Mouse (Mus musculus) Patski (cell line): ENCODE data around the gene Ggt6. TPM values are rescaled to one million over a fixed set of nuclear protein-coding genes. Genes with fewer than 3 reads are reported as not detected.
"Not testable (repeated sequence)": the region's sequence is repeated elsewhere in the genome, so short reads cannot be mapped to it uniquely, and the experiment has no call there.

ENCODE experiments used
- ATAC-seq: fragments of 100-300 bp; one replicate; pipeline ENCODE4 v1.8.0; 2021
- CTCF ChIA-PET: fragments of 350-600 bp; sonication (Branson Sonifier 250); formaldehyde crosslinking; loops from one replicate; lab custom pipeline; 2022; ENCODE audit warnings: inconsistent platforms; lab: Charles Lee
- POLR2A ChIA-PET: fragments of 350-600 bp; sonication (Branson Sonifier 250); formaldehyde crosslinking; loops from one replicate; lab custom pipeline; 2022; ENCODE audit warnings: antibody characterized with exemption, inconsistent platforms; lab: Charles Lee
- DNase-seq: peaks from one replicate; pipeline ENCODE4 v3.0.0-alpha.2; 2011; ENCODE audit warnings: low read depth, low spot score
- H3K27me3 ChIP-seq: fragments of 371-371 bp; one replicate; pipeline ENCODE4 v1.5.1; 2021
- CTCF ChIP-seq: fragments of 100-300 bp; IDR thresholded peaks from one replicate; pipeline ENCODE4 v1.5.1; 2021
- in situ Hi-C: fragments of 300-500 bp; cut with MboI; formaldehyde crosslinking; loops from 3 replicates; pipeline ENCODE4 v1.11.1; 2018; ENCODE audit warnings: low pct_unique_long_range_greater_than_20kb, mixed read lengths
- polyA plus RNA-seq: library from polyadenylated mRNA; unstranded; gene quantifications from one replicate; pipeline ENCODE4 v1.2.3, GENCODE M21; 2021

Gene Ggt6
- polyA plus RNA-seq, 1 experiment from 2014 or later: 0.23 TPM

GRCm38 (mm10) chr11:72420460-72421122 lies 14.7 kb upstream of the Ggt6 start:
- no peaks in the 10 kb centered on the region for H3K27me3 ChIP-seq
- CTCF ChIA-PET: no interaction called here
- ATAC-seq (no peak), DNase-seq (no peak)
- no peak for TF ChIP-seq CTCF
- in situ Hi-C loops: no loop called here
- POLR2A ChIA-PET: no interaction called here

GRCm38 (mm10) chr11:72421518-72422278 lies 13.6 kb upstream of the Ggt6 start:
- no peak for DNase-seq
- in situ Hi-C loops: no loop called here

GRCm38 (mm10) chr11:72423686-72424085 lies 11.6 kb upstream of the Ggt6 start:
- CTCF ChIA-PET: interaction anchor here (1.4 to 2.4 kb wide), 3 partner anchors 13 to 80 kb away, joined by 3 to 9 read pairs (median 4); partner anchors contain the start of gene Smtnl2
- in situ Hi-C loops: no loop called here
- peak; percentile 75 for ATAC-seq
- no peaks in the 10 kb centered on the region for H3K27me3 ChIP-seq
- DNase-seq: no peak
- POLR2A ChIA-PET: no interaction called here
- TF ChIP-seq CTCF: no peak

More at GRCm38 (mm10) chr11:72421518-72422278, 13.6 kb upstream of the Ggt6 start:
- H3K27me3 ChIP-seq: no peaks in the 10 kb centered on the region
- ChIA-PET POLR2A (interaction anchor here (0.8 kb wide), 1 partner anchor 9 kb away, joined by 3 read pairs; no protein-coding TSS in a partner anchor), CTCF (no interaction called here)
- TF ChIP-seq CTCF: no peak
- ATAC-seq: no peak

GRCm38 (mm10) chr11:72425201-72425600 lies 10.1 kb upstream of the Ggt6 start:
- in situ Hi-C loops: loop anchor here (5.0 kb wide), 2 partner anchors 68 to 203 kb away; no protein-coding TSS in a partner anchor
- DNase-seq: no peak
- ChIA-PET POLR2A (no interaction called here), CTCF (interaction anchor here (1.5 to 2.4 kb wide), 2 partner anchors 79 to 81 kb away, joined by 4 to 9 read pairs; no protein-coding TSS in a partner anchor)
- ATAC-seq: no peak
- no peak for TF ChIP-seq CTCF
- H3K27me3 ChIP-seq: no peaks in the 10 kb centered on the region

DNA sequence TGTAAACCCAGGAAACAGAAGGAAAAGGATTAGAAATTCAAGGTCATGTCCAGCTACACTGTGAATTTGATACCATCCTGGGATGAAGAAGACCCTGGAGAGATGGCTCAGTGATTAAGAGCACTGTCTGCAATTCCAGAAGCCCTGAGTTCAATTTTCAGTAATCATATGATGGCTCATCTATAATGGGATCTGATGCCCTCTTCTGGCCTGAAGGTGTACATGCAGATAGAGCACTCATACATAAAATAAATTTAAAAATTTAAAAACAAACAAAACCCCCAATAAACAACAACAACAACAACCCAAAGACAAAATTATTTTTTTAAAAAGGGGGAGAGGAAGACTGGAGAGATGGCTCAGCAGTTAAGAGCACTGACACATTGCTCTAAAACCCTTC lies 8.4 kb upstream of the Ggt6 start:
- in situ Hi-C loops: loop anchor here (5.0 kb wide), 2 partner anchors 70 to 205 kb away; no protein-coding TSS in a partner anchor
- H3K27me3 ChIP-seq: no peaks in the 10 kb centered on the region
- TF ChIP-seq CTCF: no peak
- ATAC-seq (no peak), DNase-seq (no peak)
- CTCF ChIA-PET: interaction anchor here (2.2 to 2.4 kb wide), 2 partner anchors 16 to 57 kb away, joined by 5 to 7 read pairs; no protein-coding TSS in a partner anchor
- POLR2A ChIA-PET: no interaction called here

DNA sequence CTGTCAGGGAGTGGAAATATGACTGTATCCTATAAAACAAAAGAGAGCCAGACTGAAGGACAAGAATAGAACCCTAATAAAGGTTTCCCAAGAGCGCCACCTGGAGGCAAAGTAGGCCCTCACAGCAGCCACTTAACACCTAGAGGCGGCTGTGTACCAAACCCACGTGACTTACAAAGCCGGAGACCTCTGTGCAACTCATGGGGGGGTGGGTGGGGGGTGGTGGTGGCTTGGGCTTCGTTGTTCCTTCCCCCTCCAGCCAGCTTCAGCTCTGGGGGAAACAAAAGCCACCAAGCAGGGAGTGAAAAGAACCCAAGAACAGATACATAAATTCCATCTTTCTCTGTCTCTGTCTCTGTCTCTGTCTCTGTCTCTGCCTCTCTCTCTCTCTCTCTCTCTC lies 6.6 kb upstream of the Ggt6 start:
- ChIA-PET CTCF (interaction anchor here (0.8 to 2.1 kb wide), 12 partner anchors 15 to 207 kb away, joined by 3 to 6 read pairs (median 4); partner anchors contain the start of gene Tekt1), POLR2A (no interaction called here)
- DNase-seq (no peak), ATAC-seq (peak; percentile 64)
- in situ Hi-C loops: loop anchor here (5.0 kb wide), 2 partner anchors 71 to 206 kb away; no protein-coding TSS in a partner anchor
- TF ChIP-seq CTCF: peak; percentile 85
- H3K27me3 ChIP-seq: no peaks in the 10 kb centered on the region

DNA sequence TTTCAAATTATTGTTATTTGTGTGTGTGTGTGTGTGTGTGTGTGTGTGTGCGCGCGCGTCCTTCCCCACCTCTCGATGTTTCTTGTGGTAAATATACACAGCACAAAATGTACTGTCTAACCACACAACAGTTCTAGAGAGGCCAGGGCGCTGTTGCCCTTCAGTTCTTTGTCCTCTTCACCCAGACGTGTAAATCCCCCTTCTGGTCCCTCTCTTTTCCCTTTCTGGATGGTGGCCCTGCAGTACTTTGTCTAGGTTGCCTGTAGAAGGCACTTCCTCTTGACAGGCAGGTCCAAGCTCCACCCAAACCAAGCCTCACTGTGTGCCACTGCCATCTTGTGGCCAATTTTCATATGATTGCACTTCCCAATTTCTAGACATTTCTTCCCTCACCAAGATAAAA lies 6.0 kb upstream of the Ggt6 start:
- ChIA-PET POLR2A (interaction anchor here (0.8 kb wide), 1 partner anchor 18 kb away, joined by 3 read pairs; the partner anchor contains the start of gene Smtnl2), CTCF (interaction anchor here (0.8 to 2.1 kb wide), 13 partner anchors 15 to 208 kb away, joined by 3 to 6 read pairs (median 4); partner anchors contain the start of gene Tekt1)
- no peaks in the 10 kb centered on the region for H3K27me3 ChIP-seq
- ATAC-seq (peak; percentile 60), DNase-seq (no peak)
- in situ Hi-C loops: loop anchor here (5.0 kb wide), 2 partner anchors 72 to 207 kb away; no protein-coding TSS in a partner anchor
- peak; percentile 94 for TF ChIP-seq CTCF

DNA sequence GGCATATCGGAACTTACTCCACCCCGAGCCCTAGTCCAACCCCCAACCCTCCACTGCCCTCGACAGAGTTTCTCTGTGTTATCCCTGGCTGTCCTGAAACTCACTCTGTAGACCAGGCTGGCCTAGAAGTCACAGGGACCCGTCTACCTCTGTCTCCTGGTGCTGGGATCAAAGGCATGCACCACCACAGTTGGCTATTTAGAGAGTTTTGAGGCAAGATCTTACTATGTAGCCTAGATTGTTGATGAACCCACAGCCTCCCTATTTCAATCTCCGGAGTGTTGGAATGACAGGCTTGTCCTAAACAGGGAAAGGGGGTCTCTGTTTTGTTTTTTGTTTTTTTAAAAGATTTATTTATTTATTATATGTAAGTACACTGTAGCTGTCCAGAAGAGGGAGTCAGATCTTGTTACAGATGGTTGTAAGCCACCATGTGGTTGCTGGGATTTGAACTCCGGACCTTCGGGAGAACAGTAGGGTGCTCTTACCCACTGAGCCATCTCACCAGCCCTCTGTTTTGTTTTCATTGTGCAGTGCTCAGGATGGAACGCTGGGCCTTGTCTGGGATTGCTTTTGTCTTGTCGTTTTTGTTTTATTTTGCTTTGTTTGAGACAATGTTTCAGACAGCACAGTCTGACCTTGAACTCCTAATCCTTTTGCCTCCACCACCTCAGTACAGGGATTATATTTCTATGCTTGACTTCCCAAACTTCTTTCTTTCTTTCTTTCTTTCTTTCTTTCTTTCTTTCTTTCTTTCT lies 4.8 kb upstream of the Ggt6 start:
- ATAC-seq, H3K27me3 ChIP-seq, in situ Hi-C loops, DNase-seq, POLR2A ChIA-PET: not testable (repeated sequence)
- CTCF ChIA-PET: interaction anchor here (1.3 to 2.1 kb wide), 4 partner anchors 84 to 206 kb away, joined by 5 to 6 read pairs (median 6); no protein-coding TSS in a partner anchor

- no peak for TF ChIP-seq CTCF
- DNase-seq: no peak
- ChIA-PET CTCF (interaction anchor here (1.2 to 2.2 kb wide), 6 partner anchors 28 to 129 kb away, joined by 3 to 7 read pairs (median 3); partner anchors contain the start of gene Spns2), POLR2A (no interaction called here)
- in situ Hi-C loops: no loop called here
- no peak for ATAC-seq
- H3K27me3 ChIP-seq: no peaks in the 10 kb centered on the region
Measured at GRCm38 (mm10) chr11:72435694-72436045, 344 bp downstream of the Ggt6 start.
